Mouse (Mus musculus) forebrain, postnatal 0 days (tissue): ENCODE results near the gene Slc25a34. TPM values are rescaled to one million over a fixed set of nuclear protein-coding genes. Genes with fewer than 3 reads are reported as not detected.

Experiments used
- ATAC-seq: fragments of 200-750 bp; cut with Nextera tagmentation; 2 replicates; pipeline ENCODE4 v1.8.0; 2017; ENCODE audit warnings: mild to moderate bottlenecking, moderate library complexity
- DNase-seq: peaks from one replicate; pipeline ENCODE4 v3.0.0-alpha.2; 2015
- H3K27ac ChIP-seq: fragments of 300-500 bp; sonication (generic); 2 replicates; pipeline ENCODE4 v1.5.1; 2014; ENCODE audit warnings: low read depth, mild to moderate bottlenecking, antibody characterized with exemption, low read length, moderate library complexity, mixed read lengths
- H3K27me3 ChIP-seq: fragments of 300-500 bp; sonication (generic); 2 replicates; pipeline ENCODE4 v1.6.1; 2014; ENCODE audit warnings: mild to moderate bottlenecking, low read length, mixed read lengths; ENCODE audit not compliant: insufficient read depth
- H3K36me3 ChIP-seq: fragments of 300-500 bp; sonication (generic); 2 replicates; pipeline ENCODE4 v1.6.1; 2014; ENCODE audit warnings: mild to moderate bottlenecking, moderate library complexity; ENCODE audit not compliant: insufficient read depth
- H3K4me1 ChIP-seq: fragments of 300-500 bp; sonication (generic); 2 replicates; pipeline ENCODE4 v1.6.1; 2014; ENCODE audit warnings: antibody characterized with exemption; ENCODE audit not compliant: insufficient read depth
- H3K4me2 ChIP-seq: fragments of 300-500 bp; sonication (generic); 2 replicates; pipeline ENCODE4 v1.6.1; 2014; ENCODE audit warnings: low read depth, mild to moderate bottlenecking, moderate library complexity
- H3K4me3 ChIP-seq: fragments of 300-500 bp; sonication (generic); 2 replicates; pipeline ENCODE4 v1.5.1; 2014; ENCODE audit warnings: low read depth, low read length, mixed read lengths
- H3K9ac ChIP-seq: fragments of 300-500 bp; sonication (generic); 2 replicates; pipeline ENCODE4 v1.6.1; 2014; ENCODE audit warnings: mild to moderate bottlenecking
- H3K9me3 ChIP-seq: fragments of 300-500 bp; sonication (generic); 2 replicates; pipeline ENCODE4 v1.6.1; 2016; ENCODE audit warnings: low read length
- CTCF ChIP-seq: sonication (generic); IDR thresholded peaks from 2 replicates; pipeline ENCODE4 v1.5.1; 2016; ENCODE audit warnings: antibody characterized with exemption, control low read depth, low read depth
- WGBS: fragments of 180-500 bp; shearing (Covaris S2); extraction: QIAGEN DNeasy Blood & Tissue Kit; methylation state at CpG from one replicate; pipeline ENCODE4 v1.1.7; 2014; 5-methylcytosine and 5-hydroxymethylcytosine counted together
- polyA plus RNA-seq: library from polyadenylated mRNA; unstranded; fragments of >200 nt; fragmentation: Nextera tagmentation; extraction: Ambion mirVana; gene quantifications from 2 replicates; pipeline ENCODE4 v1.2.1, GENCODE M21; 2015
- total RNA-seq: library from RNA; depleted of rRNA; stranded (reverse); fragments of >200 nt; gene quantifications from 2 replicates; pipeline ENCODE4 v1.2.3, GENCODE M21; 2014

Slc25a34 gene
- total and polyA plus RNA-seq, 2 experiments from 2014 or later, result 1.1 to 4.0 TPM

DNA sequence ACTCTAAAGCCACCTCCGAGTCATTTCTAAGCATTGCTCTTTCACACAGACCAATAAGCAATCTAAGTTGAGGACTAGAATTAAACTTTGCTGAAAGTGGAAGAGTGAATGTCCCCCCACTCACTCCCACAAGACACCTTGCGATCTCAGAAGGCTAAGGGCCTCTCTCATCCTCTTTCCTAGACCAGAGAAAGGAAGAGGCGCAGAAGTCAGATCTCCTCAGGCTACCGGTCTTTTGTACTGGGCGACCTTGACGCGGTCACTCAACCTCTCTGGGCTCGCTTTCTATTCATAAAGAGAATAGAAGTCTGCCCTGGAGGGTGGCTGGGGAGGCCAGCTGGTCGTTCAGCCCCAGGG is 24.7 kb downstream of the Slc25a34 start:
- WGBS, result 5% methylated on average over 9 of the region's 9 CpGs
- TF ChIP-seq CTCF, result no peak
- no peak for ATAC-seq

GRCm38 (mm10) chr4:141598199-141598893 is 25.3 kb downstream of the Slc25a34 start:
- H3K27ac ChIP-seq, result no peak overlapping the region

More for the DNA sequence above, 24.7 kb downstream of the Slc25a34 start:
- peak overlapping the region; percentile 90 for H3K4me2 ChIP-seq
- H3K4me1 ChIP-seq, result no peaks in the 10 kb centered on the region
- DNase-seq, result no peak
- H3K36me3 ChIP-seq, result no peaks in the 10 kb centered on the region
- no peak overlapping the region for H3K27ac ChIP-seq
- H3K27me3 ChIP-seq, result no peaks in the 10 kb centered on the region
- H3K9ac ChIP-seq, result peak overlapping the region; percentile 68
- H3K9me3 ChIP-seq, result no peaks in the 10 kb centered on the region
- H3K4me3 ChIP-seq, result peak overlapping the region; percentile 55

DNA sequence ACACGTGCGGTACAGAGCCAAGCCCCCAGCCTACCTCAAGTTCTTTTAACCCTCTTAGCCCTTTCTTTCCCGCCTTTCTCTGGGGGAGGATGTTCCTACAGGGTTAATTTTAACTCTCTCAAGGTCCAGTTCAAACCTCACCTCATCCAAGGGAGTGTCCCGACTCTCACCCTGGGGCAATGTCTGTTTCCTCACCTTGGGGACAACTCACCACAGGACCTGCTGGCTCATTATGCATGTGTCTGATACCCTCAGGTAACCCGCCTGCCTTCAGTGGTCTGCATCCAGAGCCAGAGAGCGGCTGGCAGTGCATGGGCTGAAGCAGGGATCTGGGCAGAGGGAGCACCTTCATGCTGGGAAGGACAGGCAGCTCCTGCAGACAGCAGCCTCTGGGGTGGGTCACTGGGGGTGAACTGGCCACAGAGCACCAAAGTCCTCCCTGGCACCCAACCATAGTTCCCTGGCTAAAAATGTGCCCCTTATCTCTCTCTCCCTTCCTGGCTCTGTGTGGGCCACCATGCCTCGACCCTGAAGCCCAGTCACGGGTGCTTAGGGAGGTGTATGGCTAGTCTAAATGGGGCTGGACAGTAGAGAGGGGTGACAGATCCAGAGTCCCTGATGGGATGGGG is 26.8 kb downstream of the Slc25a34 start:
- no peak overlapping the region for H3K27ac ChIP-seq
- H3K9me3 ChIP-seq, result no peaks in the 10 kb centered on the region
- ATAC-seq (no peak), DNase-seq (no peak)
- H3K4me2 ChIP-seq, result no peak overlapping the region
- no peaks in the 10 kb centered on the region for H3K27me3 ChIP-seq
- peaks cover 3% of the 10 kb centered on the region; the same call in 1 of the 2 replicates for H3K36me3 ChIP-seq
- H3K4me3 ChIP-seq, result no peak overlapping the region
- no peaks in the 10 kb centered on the region for H3K4me1 ChIP-seq
- WGBS, result 85% methylated on average over 8 of the region's 8 CpGs
- no peak for TF ChIP-seq CTCF
- no peak overlapping the region for H3K9ac ChIP-seq

More at GRCm38 (mm10) chr4:141598199-141598893, 25.3 kb downstream of the Slc25a34 start:
- H3K9me3 ChIP-seq, result no peaks in the 10 kb centered on the region
- WGBS, result 2% methylated on average over 19 of the region's 19 CpGs
- H3K4me2 ChIP-seq, result peak overlapping the region; percentile 90
- peak overlapping the region; percentile 19; the same call in 1 of the 2 replicates for H3K9ac ChIP-seq
- no peaks in the 10 kb centered on the region for H3K27me3 ChIP-seq
- H3K4me3 ChIP-seq, result peak overlapping the region; percentile 55
- ATAC-seq (no peak), DNase-seq (no peak)
- no peak for TF ChIP-seq CTCF
- H3K4me1 ChIP-seq, result no peaks in the 10 kb centered on the region
- H3K36me3 ChIP-seq, result no peaks in the 10 kb centered on the region

DNA sequence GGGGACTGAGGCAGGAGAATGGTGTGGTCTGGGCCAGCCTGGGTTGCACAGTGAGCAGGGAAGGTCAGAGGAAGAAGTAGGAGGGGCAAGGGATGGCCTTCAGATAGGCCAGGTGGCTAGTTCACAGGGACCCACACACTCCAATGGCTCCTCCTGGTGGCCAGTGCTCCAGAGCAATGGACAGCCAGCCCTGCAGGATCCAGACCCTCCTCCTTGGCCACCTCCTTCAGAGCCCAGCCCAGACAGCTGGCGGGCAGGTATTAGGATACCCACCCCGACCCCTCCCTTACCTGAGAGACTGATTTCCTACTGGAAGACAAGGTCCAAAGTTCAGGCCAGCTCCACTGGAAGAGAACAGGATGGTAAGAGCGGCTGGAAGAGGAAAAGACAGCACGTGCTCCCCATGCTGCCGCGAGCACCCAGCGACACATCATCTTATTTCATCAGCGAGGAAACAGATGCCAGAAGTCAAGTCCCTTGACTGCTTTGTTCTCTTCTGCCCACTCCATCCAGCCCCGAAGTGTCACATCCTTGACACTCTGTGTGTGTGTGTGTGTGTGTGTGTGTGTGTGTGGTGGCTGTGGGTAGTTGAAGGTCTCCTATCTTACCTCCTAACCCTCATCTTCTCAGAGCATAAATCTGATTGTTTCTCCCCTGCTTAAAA is 27.9 kb downstream of the Slc25a34 start:
- no peak; the same call in 1 of the 2 replicates for TF ChIP-seq CTCF
- Histone ChIP-seq H3K9me3 (no peaks in the 10 kb centered on the region), H3K9ac (no peak overlapping the region), H3K4me3 (no peak overlapping the region), H3K4me1 (no peaks in the 10 kb centered on the region), H3K27ac (no peak overlapping the region), H3K27me3 (no peaks in the 10 kb centered on the region), H3K36me3 (peaks cover 3% of the 10 kb centered on the region; the same call in 1 of the 2 replicates), H3K4me2 (no peak overlapping the region)
- WGBS, result 83% methylated on average over 9 of the region's 9 CpGs
- DNase-seq (no peak), ATAC-seq (no peak)

GRCm38 (mm10) chr4:141595138-141595537 is 28.5 kb downstream of the Slc25a34 start:
- no peak overlapping the region for H3K27ac ChIP-seq
- H3K36me3 ChIP-seq, result peaks cover 3% of the 10 kb centered on the region; the same call in 1 of the 2 replicates
- H3K4me2 ChIP-seq, result no peak overlapping the region
- WGBS, result 89% methylated on average over 11 of the region's 11 CpGs
- ATAC-seq (no peak), DNase-seq (no peak)
- no peak for TF ChIP-seq CTCF
- H3K4me1 ChIP-seq, result no peaks in the 10 kb centered on the region
- no peak overlapping the region for H3K4me3 ChIP-seq
- no peak overlapping the region for H3K9ac ChIP-seq
- no peaks in the 10 kb centered on the region for H3K27me3 ChIP-seq
- H3K9me3 ChIP-seq, result no peaks in the 10 kb centered on the region

DNA sequence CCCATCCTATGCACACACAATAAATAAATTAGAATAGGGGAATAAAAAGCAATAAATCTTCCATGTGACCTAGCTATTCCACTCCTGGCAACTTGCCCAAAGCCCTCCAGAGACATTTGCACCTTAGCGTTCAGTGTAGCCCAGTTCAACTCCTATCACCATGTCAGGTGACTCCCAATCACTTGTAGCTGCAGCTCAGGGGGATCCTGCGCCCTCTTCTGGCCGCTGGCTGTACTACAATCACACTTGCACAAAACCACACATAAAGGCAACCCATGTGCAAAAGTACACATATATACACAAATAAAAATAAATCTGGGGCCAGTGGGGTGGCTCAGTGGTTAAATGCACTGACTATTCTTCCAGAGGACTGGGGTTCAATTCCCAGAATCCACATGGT is 32.1 kb downstream of the Slc25a34 start:
- DNase-seq (peak; percentile 39), ATAC-seq (no peak)
- Histone ChIP-seq H3K27ac (no peak overlapping the region), H3K4me2 (no peak overlapping the region), H3K9ac (no peak overlapping the region), H3K27me3 (no peaks in the 10 kb centered on the region), H3K36me3 (peaks cover 3% of the 10 kb centered on the region; the same call in 1 of the 2 replicates), H3K4me1 (no peaks in the 10 kb centered on the region), H3K4me3 (no peak overlapping the region), H3K9me3 (no peaks in the 10 kb centered on the region)
- peak; percentile 73 for TF ChIP-seq CTCF
- 26% methylated on average over 3 of the region's 3 CpGs for WGBS

DNA sequence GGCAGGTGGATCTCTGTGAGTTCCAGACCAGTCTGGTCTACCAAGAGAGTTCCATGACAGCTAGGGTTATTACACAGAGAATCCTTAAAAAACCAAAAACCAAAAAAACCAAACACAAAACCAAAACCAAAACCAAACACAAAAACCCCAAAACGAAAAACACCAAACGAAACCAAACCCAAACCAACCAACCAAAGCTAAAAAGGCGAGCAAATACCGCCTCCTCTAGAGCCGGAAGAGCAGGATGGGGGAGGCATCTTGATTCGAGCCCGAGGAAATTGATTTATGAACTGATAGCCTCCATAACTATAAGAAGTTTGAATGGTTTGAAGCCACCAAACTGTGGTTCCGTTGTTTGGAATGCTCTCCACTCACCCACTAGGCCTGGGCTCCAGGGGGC is 39.7 kb downstream of the Slc25a34 start:
- no peak for DNase-seq
- no peak overlapping the region for H3K4me2 ChIP-seq
- ATAC-seq, result no peak
- H3K27me3 ChIP-seq, result no peaks in the 10 kb centered on the region
- no peak overlapping the region for H3K4me3 ChIP-seq
- 95% methylated on average over 8 of the region's 8 CpGs for WGBS
- H3K9ac ChIP-seq, result no peak overlapping the region
- no peak overlapping the region for H3K27ac ChIP-seq
- TF ChIP-seq CTCF, result no peak
- H3K36me3 ChIP-seq, result no peaks in the 10 kb centered on the region
- H3K9me3 ChIP-seq, result no peaks in the 10 kb centered on the region
- H3K4me1 ChIP-seq, result no peaks in the 10 kb centered on the region
